Mouse (Mus musculus): ENCODE measurements around the gene Gas8. TPM values are rescaled to one million over a fixed set of nuclear protein-coding genes. Genes with fewer than 3 reads are reported as not detected.
"Not testable (repeated sequence)": the region's sequence is repeated elsewhere in the genome, so short reads cannot be mapped to it uniquely, and the experiment has no call there.

Gene Gas8
- total RNA-seq, 2 experiments from 2014 or later: 3.7 to 4.2 TPM

DNA sequence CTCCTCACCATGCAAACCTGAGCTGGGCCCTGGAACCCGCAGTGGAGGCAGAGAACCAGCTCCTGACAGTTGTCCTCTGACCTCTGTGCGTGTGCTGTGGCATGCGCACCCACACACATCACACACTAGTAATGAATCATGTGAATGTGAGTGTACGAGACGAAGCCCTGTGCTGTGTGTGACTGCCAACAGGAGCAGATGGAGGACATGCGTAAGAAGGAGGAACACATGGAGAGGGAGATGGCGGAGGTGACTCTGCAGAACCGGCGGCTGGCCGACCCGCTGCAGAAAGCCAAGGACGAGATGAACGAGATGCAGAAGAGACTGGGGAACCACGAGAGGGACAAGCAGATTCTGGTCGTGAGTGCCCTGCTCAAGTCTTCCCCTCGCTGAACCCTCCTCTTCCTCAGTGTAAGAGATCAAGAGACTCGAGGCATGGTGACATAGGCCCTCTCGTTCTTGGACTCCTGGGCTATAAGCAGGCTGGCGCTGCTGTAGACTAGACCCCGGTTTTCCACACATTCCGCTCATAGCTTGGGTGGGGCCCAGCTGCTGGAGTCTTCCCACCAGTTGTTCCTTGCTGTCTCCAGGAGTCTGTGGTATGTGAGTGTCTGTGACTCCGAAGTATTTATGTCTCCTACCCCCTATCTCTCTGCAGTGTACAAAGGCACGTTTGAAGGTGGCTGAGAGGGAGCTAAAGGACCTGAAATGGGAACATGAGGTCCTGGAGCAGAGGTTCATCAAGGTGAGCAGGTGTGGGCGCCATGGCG is 9.3 kb downstream of the Gas8 start:
- Histone ChIP-seq H3K27ac (no peak overlapping the region), H3K4me3 (no peak overlapping the region)
- intact Hi-C loops (cut with DNase I): no loop called here
- DNase-seq: no peak
- no peak for TF ChIP-seq CTCF (IDR thresholded peaks at IDR 0.05)

DNA sequence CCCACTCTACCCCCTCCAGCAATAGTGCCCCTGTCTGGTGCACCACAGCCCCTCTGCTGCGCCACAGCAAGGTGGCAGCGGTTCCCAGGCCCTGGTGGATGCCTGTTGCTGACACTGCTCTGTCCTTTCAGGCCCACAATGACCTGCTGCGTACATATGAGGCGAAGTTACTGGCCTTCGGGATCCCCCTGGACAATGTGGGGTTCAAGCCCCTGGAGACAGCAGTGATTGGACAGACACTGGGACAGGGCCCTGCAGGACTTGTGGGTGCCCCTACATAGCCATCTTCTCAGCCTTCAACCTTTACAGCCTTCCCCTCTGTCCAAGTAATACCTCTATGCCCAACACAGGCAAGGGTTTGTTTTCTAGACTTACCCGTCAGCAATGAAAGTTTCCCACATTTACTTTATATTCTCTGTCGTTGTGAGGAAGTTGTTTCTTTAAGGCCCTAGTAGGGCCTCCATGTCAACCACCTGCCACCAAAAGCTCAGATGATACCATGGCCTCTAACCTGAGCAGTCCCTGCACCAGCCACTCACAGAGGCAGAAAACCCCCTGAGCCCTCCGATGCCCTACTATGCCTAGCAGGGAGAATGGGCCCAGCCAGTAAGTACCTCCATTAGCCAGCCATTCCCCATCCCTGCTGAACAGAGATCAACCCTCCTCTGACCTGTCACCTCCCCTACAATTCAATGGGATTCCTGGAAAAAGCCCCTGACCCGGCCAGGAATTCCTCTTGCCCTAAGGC is 17.8 kb downstream of the Gas8 start:
- no peak for TF ChIP-seq CTCF (IDR thresholded peaks at IDR 0.05)
- Histone ChIP-seq H3K4me3 (no peak overlapping the region), H3K27ac (no peak overlapping the region)
- intact Hi-C loops (cut with DNase I): no loop called here
- peak; percentile 11 for DNase-seq

DNA sequence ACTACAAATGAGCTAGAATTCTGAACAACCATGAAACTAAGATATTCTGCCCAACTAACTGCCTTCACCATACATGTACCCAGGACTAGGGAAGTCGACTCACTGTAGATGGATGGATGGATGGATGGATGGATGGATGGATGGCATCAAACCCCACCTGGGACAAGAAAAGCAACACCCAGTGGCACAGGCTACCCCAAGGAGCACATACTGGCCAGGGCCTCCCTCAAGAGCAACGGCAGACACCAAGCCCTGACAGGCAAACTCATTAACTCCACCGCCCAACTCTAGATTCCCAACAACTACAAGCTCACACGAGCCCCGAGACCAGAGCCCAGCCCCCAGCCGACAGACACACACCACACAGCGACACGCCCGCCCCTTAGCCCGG is 18.4 kb downstream of the Gas8 start:
- no peak for TF ChIP-seq CTCF (IDR thresholded peaks at IDR 0.05)
- intact Hi-C loops (cut with DNase I): no loop called here
- Histone ChIP-seq H3K4me3 (no peak overlapping the region), H3K27ac (no peak overlapping the region)
- DNase-seq: no peak

GRCm38 (mm10) chr8:123537641-123538040 is 19.0 kb downstream of the Gas8 start:
- intact Hi-C loops (cut with DNase I); H3K4me3 ChIP-seq; DNase-seq; H3K27ac ChIP-seq: not testable (repeated sequence)

- DNase-seq; intact Hi-C loops (cut with DNase I); H3K27ac ChIP-seq; H3K4me3 ChIP-seq: not testable (repeated sequence)
Observed at GRCm38 (mm10) chr8:123564221-123564620, 45.6 kb downstream of the Gas8 start.

GRCm38 (mm10) chr8:123575386-123575785 is 56.8 kb downstream of the Gas8 start:
- intact Hi-C loops (cut with DNase I); H3K27ac ChIP-seq; H3K4me3 ChIP-seq: not testable (repeated sequence)
- peak; percentile 12 for DNase-seq

Other genes starting within 250 kb of the Gas8 start
- not detected for gene Fanca, start 200.3 kb upstream of the Gas8 start, total RNA-seq (2021)
- gene Spire2, start 186.1 kb upstream of the Gas8 start, total RNA-seq (2021): not detected
- gene Tcf25, start 145.1 kb upstream of the Gas8 start, total RNA-seq (2021): 100 to 1,000 TPM; 134 to 140 TPM
- not detected for gene Mc1r, start 111.7 kb upstream of the Gas8 start, total RNA-seq (2021)
- gene Tubb3, start 107.4 kb upstream of the Gas8 start, total RNA-seq (2021): not detected
- 10 to 100 TPM; 38.5 to 39.1 TPM for gene Def8, start 95.3 kb upstream of the Gas8 start, total RNA-seq (2021)
- 10 to 100 TPM; 37.5 to 44.5 TPM for gene Afg3l1, start 40.9 kb upstream of the Gas8 start, total RNA-seq (2021)
- gene Dbndd1, start 3.4 kb upstream of the Gas8 start, total RNA-seq (2021): not detected
- gene Rhou, start 135.1 kb downstream of the Gas8 start, total RNA-seq (2021): 10 to 100 TPM; 15.2 to 44.8 TPM

Measured in gastrocnemius, adult 2 months (tissue).